Mouse (Mus musculus) gonadal fat pad, adult 2 months (tissue): ENCODE results near the gene Lrig1. TPM values are rescaled to one million over a fixed set of nuclear protein-coding genes. Genes with fewer than 3 reads are reported as not detected.

Experiments used
- DNase-seq: peaks from one replicate; pipeline ENCODE4 v3.0.0-alpha.2; 2012; ENCODE audit warnings: low read depth
- polyA plus RNA-seq: library from polyadenylated mRNA; depleted of rRNA; stranded (reverse); fragments of >200 nt; gene quantifications from 2 replicates; pipeline ENCODE4 v1.2.3, GENCODE M21; 2012

Lrig1 gene
- polyA plus RNA-seq, 1 experiment: 35.3 TPM

DNA sequence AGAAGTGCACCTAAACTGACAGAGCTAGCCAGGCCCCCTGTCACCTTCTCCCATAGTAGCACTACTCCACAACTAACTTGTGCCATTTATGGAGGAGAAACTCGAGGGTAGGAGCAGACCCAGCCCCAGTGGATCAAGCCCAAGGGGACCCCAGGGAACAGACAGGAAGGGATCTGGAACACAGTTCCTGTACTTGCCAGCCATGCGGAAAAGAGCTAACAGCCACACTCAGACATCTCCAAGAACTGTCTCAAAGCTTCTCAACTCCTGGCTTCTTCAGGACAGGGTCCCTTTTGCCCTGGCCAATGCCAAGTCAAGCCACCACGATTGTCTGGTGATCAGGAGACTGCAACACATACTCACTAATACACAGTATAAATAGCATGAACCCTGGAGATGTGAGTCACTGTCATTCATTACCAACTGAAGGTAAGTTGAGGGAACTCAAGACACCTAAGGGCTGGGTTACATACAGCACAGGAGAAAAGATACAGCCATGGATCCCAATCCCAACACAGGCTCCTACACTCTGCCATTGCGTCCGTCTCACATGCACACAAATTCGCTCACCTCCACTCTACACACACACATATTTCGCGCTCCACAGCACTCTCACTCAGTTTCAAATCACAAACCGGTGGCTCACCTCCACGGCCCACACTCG lies 1.3 kb downstream of the Lrig1 start:
- no peak for DNase-seq

DNA sequence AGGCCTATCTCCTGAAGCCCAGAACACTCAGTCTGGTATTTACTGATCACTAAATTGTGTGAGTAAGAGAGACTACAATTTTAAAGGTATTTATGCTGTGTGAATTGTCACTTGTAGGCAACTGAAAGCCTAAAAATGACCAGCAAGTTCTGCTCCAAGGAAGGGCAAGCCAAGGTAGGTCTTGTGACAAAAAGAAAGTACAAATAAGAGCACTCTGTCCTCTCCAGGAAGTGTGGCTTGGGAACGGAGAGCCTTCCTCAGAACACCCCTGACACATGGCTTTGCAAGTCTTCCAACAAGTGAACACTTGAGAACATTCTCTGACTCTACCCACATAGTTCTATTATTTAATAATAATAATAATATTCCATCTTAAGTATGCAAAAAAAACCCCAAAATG lies 2.5 kb downstream of the Lrig1 start:
- no peak for DNase-seq

DNA sequence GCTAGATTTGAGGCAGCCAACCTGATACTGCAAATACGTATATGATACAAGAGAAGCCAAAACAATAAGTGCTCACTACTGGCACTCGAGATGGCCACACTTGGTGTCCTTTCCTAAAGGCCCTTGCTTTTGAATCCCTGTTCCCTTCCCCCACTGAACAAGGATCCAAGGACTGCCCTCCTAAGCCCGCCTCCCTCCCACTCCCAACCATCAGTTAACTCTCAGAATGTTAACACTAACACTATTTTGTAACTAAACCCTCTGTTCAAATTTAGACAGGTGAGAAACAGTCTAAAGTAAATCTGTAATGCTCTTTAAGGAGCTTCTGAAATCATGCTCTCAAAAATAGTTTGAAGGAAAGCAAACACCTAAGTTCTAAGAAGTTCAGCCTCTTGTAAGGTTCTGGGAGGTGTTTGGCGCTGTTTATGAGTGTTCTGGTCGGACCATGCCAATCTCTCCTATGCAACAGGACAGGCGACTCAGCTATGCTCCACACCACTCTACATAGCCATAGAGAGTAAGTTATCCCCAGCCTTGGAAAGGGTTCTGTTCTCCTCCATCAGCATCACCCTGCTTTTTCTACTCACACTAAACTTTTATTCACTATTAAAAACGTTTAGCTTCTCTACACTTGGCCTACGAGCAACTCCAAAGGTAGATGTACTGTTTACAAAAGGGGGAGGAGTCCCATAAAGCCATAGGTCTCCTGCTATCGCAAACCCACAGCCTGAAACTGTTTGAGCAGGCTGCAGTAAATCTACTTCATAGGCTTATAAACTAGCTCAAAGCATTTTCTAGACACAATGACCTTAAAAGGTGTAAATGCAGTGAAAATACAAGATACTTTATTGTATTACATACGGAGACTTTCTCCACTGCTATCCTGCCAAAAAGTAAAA lies 3.5 kb downstream of the Lrig1 start:
- DNase-seq: no peak

DNA sequence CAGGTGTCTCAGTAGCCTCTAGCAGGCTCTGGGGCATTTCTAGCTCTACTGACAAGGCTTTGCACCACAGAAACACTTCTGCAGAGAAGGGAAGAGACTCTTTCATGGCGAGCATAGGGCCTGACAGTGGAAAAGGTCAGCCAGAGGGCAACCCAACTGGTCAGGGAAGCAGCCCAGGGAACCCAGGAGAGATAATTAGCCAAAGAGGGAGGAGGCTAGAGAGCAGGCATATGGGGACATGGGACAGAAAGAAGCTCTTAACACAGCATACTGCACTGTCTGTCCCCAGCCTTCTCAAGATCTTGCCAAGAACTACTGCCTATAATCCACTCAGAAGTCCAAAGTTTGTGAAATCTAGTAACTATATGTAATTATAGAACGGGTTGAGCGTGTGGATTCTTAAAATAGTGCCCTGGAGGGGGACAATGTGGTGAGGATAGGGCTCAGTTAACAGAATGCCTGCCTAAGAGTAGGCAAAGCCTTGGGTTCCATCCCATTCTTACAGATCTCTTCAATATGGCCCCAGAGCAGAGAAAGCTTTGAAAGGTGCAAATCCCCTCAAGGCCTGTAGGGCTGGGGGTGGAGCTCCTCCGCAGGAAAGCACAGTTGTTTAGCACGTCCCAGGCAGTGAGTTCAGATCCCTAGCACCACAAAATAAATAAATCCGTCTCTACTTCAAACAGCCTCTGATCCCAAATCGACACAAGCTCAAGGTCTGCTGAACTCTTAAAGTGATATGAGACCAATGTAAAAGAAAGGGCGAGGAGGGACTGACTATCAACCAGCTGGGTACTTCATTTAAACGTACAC lies 4.6 kb downstream of the Lrig1 start:
- no peak for DNase-seq

DNA sequence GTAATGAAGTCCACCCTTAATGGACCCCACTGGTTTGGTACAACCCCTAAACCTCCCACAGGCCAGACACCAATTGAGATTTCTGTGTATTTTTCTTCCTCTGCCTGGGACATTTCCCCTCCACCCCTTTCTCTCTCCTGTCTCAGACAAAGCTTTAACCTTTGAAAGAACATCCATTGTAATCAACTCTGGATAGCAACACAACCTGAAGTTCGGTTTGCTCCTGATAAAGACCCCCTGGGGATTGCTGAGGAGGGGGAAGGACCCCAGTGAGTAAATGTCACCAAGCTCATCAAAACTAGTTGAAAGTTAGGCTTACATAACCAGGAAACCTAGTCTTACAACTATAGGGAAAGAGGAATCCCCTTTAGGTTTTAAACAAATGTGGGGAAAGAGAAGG lies 5.5 kb downstream of the Lrig1 start:
- DNase-seq: no peak

- no peak for DNase-seq
Measured at GRCm38 (mm10) chr6:94693091-94693490, 6.9 kb downstream of the Lrig1 start.

DNA sequence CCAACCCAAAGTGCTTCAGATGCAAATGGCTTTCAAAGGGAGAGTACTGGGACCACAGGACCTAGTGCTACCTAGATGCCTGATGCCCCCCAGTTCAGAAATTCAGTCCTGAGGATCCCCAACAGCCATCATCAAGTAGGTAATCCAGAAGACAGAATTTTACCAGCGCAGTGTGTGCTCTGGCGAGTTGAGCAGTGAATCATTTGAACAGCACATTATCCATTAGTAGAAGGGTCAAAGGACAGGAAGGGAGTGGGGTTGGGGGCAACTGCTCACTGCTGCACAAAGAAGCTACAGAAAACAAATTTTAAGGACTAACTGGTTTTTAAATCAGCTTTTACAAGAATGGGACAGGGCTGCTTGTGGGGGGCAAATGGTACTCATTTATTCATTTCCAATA lies 8.0 kb downstream of the Lrig1 start:
- DNase-seq: no peak

DNA sequence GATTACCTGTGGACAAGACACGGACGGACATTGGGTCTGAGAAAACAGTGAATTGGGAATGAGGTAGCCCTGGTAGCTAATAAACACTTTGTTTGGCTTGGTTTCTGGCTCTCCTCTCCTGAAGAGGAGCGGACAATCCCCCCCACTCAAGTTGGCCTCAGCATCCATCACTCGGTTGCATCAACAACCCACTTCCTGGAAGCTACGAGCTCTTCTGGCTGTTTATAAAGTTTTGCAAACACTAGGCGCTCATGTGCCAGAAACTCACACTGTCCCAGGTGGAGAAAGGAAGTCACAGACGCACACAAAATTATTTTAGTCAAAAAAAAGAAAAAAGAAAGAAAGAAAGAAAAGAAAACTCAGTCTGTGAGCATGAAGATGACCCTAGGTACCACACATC lies 9.7 kb downstream of the Lrig1 start:
- no peak for DNase-seq

GRCm38 (mm10) chr6:94688722-94689121 lies 11.2 kb downstream of the Lrig1 start:
- no peak for DNase-seq

- DNase-seq: no peak
Measured at GRCm38 (mm10) chr6:94686048-94686447, 13.9 kb downstream of the Lrig1 start.

GRCm38 (mm10) chr6:94685611-94686010 lies 14.3 kb downstream of the Lrig1 start:
- no peak for DNase-seq

DNA sequence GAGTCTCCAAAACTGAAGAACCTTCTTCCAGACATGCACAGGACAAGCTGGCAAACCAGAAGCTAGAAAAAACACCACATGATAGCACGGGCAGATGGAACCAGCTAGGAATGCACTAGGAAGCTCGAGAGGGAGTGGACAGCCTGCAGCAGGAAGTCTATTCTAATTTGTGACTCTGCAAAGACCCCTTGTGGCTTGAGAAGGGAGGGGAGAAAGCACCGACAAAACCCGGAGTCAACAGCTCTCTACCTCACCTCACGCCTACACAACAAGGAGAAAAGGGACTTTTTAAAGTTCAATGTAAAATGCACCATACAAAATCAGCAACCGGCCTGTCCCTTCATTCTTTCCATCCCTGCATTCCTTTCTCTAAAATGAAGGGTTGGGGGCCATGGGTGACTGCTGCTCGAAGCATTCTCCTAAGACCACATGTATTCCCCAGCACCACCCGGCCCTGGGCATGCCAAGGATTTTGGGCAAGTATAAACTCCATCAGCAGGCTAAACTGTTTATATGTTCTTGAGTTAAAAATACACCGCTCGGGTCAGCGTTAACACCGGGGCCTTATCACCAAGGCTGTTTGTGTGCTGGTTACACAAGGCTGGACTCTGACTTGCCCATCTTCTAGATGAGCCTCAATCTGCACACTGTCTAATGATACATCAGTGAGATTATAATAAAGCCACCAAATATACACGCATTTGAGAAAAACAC lies 15.0 kb downstream of the Lrig1 start:
- DNase-seq: no peak

DNA sequence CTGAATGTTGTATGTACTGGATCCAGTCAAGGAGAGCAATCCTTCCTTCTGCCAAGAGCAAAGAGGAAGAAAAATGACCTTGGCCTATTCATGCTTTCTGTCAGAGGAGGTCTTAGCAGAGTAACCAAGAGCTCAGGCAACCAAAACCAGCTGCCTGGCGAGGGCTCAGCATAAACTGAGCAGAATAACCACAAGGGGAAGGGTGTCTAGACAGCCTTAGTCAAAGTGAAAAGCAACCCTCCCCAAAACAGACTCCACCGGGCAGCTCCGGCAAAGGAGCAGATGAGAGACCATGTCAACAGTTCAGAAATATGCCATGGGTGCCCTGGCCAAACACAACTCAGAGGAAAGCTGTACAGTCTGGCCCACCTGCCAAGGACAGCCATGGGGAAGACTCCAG lies 16.3 kb downstream of the Lrig1 start:
- no peak for DNase-seq

- DNase-seq: no peak
Measured at GRCm38 (mm10) chr6:94682270-94682618, 17.7 kb downstream of the Lrig1 start.

GRCm38 (mm10) chr6:94681446-94682269 lies 18.3 kb downstream of the Lrig1 start:
- DNase-seq: no peak

DNA sequence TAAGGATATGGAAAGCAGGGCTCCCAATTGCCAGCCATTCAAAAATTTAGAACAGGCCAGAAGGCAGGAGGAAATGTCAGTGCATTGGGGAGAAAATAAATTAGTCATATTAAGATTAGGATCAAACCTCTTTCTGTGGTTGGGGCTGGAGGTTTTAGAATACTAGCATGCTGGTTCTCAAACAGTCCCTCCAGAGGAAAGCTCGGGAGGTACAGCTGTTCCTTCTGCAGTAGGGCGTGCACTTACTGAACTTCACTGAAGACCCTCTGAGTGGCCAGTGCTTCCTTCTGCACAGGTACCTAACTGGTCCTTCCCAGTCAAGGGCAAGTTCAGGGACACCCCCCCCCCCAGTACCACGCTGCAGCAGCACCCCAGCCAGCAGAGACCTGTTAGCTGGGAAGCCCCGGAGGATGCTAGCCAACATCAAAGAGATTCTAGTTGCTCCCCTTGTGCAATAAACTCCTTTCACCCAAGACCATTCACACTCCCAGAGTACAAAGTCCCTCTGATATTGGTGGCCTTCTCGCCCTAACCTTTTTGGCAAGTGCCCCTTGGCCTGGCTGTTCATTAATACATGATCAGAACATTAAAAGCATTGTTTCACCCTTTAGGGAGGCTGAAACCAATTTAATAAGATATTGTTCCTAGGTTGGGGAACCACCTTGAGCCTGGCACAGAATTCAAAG lies 19.1 kb downstream of the Lrig1 start:
- DNase-seq: no peak

- DNase-seq: no peak
Measured at GRCm38 (mm10) chr6:94679249-94679648, 20.7 kb downstream of the Lrig1 start.

DNA sequence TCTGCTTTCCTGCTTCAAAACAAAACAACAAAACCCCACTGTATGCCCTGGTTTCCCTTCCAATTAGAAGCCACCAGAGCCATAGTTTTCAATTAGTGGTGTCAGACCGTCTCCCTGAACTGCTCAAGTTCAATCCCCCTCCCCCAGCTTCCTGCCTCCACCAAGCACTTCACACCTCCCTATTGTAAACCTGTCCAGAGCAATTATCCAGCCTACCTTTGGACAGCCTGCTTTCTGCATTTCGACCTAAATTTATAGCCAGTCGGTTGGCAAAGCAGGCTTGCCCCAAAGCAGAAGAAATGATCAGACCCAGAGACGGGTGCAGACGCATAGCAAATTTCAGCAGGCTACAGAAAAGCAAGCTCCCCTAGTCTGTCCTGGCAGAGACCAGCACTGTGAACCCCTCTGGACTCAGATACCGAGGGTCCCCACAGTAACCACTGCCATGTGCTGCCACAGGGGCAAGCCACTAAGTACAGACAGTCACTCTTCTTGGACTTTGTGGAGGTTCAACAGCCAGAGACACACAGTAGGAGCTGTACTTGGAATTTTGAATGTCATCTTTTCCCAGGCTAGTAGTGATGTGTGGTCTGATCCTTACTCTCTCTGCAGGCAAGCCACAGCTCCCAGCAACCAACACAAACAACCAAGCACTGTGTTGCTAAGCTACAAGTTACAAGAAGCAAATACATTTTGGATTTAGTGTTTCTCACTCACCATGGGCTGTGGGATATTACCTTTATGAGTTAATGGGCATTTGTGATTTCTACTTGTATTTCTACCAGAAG lies 21.4 kb downstream of the Lrig1 start:
- DNase-seq: no peak

DNA sequence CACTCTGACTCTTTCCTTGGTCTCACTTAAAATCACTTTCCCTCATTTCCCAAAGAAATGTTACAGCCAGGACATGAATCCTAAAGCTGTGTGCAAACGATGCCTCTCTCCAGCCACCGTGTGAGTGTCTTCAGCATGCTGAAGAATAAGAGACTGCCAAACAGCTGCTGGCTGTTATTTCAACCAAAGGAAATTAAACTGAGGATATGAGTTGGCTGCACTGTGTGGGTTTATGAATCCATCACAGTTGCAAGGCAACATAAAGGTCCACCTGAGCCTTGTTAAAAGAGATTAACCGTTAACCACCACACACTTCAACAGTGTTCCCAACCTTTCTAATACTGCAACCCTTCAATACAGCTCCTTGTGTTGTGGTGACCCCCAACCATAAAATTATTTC lies 22.5 kb downstream of the Lrig1 start:
- DNase-seq: no peak

GRCm38 (mm10) chr6:94676840-94677239 lies 23.1 kb downstream of the Lrig1 start:
- no peak for DNase-seq
